Mouse (Mus musculus): Measurements from ENCODE around the gene Mvd. TPM values are rescaled to one million over a fixed set of nuclear protein-coding genes. Genes with fewer than 3 reads are reported as not detected.

Gene Mvd
- total RNA-seq, 2 experiments from 2014 or later = 3.9 to 5.6 TPM

DNA sequence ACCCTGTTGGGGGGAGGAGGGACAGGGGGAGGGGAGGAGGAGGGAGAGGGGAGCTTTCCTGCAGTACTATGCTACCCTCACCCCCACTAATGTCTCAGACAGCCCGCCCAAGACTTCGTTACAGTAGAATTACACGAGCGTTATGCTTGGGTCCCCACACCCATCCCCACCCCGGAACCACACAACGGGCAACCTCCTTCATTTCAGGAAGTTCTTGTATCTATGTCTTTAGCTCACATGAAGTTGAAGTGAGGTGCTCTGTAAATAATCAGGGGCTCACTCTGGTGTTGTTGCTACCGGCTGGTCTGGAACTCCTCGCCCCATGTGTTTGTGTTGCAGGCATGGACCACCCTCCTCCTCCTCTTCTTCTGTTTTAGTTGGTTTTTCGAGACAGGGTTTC lies 15.1 kb downstream of the Mvd start:
- no peak for DNase-seq (ENCODE audit: low spot score)

DNA sequence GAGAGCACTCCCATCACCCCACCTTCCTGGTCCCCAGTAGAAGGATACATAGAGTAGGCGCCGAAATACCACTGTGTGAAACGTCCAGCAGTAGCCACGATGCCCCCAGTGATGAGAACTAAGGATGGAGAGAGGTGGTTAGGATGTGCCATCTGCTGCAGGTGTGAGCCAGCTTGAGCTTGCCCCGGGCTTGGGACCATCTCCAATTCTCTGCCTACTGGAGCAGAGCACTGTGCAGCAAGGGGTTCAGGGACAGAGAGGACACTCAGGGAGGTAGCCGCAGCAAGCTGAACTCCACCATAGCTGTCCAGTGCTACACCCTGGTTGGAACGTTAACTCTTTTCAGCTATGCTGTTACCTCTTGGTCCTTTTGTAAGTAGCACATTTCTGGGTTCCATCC lies 15.6 kb downstream of the Mvd start:
- DNase-seq (ENCODE audit: low spot score) = no peak

DNA sequence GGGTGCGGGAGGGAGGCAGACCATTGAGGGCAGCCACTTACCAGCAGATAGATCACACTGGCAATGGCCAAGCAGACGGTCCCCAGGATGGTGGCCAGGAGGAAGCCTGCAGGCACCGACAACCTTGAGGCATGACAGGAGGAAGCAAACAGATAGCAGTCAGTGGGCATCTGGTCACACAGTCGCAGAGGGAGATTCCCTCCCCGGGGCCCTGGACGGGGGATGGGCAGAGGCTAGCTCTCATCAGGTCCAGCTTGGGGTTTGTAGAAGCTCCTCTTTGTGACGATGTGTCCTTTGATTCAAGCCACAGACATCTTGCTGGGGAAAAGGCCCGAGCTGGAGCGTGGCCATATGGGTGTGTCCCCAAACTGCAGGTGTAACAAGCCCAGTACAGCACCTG lies 17.1 kb downstream of the Mvd start:
- DNase-seq (ENCODE audit: low spot score) = no peak

DNA sequence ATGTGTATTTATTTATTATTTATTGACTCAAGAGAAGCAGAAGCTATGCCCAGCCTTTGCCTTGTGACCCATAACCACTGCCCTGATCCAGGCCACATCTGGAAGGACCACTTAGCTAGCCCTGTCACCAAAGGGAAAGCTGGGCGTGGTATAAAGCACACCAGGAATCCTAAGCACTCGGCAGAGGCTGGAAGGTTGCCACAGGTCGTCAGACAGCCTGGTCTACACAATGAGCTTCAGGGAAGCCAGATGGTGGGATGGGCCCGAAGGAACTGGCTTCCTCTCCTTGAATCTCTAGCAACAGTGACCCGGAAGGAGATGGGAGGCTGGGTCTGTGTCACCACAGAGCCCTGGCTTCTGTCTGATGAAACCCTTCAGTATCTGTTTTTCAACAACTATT lies 19.6 kb downstream of the Mvd start:
- DNase-seq (ENCODE audit: low spot score) = peak; percentile 24

DNA sequence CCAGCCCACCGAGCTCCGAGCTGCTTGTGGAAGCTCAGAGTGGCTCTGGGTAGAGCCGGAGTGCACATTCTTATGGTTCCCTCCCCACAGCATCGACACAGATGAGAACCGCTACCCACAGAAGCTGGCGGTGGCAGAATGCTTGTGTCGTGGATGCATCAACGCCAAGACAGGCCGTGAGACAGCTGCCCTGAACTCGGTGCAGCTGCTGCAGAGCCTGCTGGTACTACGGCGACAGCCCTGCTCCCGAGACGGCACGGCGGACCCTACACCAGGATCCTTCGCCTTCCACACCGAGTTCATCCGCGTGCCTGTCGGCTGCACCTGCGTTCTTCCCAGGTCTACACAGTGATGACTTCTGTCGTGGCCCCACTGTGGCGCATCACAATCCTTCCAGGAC lies 20.0 kb downstream of the Mvd start:
- no peak for DNase-seq (ENCODE audit: low spot score)

DNA sequence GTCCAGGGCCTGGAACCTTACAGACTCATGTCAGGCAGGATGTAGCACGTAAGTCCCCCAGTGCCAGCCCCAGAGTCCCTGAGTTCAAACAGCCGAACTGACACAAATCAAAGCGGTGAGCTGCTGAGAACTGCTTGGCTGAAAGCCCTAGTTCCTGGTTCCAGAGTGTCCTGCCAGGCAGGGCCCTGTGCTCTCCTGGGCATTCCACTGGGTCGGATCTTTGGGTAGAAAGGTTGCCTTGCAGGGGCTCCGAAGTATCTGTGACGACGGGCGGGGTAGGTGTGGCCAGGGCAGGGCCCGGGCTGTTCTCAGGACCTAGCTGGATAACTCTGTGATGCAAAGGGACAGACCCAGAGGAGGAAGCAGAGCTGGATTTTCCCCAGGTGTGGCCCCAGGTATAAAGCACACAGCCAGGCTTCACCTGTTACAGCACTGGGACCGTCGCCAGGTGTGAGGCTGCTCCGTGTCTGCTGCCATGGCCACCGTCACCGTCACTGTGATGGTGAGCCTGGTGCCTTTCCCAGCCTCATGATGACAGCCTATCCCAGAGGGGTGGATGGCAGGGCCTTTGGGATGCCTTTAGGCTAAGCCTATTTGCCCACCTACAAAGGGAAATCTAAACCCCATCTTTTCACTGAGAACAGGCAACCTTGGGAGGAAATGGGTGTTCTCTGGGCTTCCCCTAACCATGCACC lies 21.7 kb downstream of the Mvd start, which contains the start of gene Il17c:
Gene Il17c, plus strand, starts transcription at position 645 of the 695 bp plus-strand sequence.
- DNase-seq (ENCODE audit: low spot score) = no peak

- DNase-seq (ENCODE audit: low spot score) = no peak
Observed at GRCm38 (mm10) chr8:122419881-122420555, 23.2 kb downstream of the Mvd start.

DNA sequence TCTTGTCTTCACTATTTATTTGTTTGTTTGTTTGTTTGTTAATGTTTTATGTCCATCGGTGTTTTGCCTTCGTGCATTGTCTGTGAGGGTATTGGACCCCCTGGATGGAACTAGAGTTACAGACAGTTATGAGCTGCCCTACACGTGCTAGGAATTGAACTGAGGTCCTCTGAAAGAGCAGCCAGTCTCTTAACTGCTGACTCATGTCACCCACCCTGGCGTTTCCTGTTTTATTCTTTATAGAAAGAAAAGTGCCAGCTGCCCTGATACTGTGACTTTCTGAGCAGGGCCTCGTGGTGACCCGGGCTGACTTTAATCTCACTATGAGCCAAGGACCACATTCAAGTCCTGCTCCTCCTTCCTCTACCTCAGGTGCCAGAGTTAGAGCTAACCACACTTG lies 27.7 kb downstream of the Mvd start:
- DNase-seq (ENCODE audit: low spot score) = no peak

DNA sequence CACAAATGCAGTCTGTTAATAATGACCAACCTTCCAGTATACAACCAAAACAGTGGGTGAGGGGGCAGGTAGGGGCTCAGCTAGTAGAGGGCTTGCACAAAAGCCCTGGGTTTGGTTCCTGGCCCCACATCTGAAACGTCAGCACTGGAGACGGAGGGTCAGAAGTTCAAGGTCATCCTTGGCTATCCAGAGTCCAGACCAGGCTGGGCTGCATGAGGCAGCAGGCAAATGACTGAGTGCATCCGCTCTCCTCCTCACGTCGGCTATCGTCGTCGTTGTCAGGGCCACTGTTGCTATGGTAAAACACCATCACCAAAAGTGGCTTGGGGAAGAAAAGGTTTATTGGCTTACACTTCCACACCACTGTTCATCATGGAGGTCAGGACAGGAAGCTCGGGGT lies 28.9 kb downstream of the Mvd start:
- DNase-seq (ENCODE audit: low spot score) = no peak

- peak; percentile 27 for DNase-seq (ENCODE audit: low spot score)
Observed at GRCm38 (mm10) chr8:122407678-122408077, 35.5 kb downstream of the Mvd start.

DNA sequence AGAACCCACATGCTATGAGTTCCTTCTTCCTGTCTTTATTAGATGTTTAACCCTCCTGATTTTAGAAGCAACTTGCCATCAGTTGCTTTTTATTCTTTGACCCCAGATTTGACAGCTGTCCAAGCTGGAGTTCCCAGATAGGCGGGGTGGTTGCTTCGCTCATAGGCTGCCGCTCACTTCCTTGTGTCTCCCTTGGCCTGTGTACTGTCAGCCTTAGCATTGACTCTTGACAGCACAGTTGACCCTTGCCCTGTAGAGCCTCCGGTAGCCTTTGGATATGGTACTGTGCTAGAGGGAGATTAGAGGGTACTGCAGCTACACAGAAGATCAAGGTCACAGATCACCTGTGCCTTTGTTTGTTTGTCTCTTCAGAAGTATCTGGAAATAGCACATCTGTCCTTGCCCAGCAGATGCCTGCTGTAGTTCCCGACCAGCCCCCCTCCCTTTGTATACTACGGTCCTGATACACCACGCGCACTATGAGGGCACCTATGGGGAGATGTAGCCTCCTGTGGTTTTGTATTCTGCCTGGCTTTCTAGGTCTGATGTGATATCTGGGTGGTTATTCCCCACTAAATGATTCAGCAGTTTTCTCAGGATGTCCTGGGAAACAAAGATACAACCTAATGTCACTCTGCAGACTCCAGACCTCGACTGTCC lies 37.9 kb downstream of the Mvd start:
- no peak for DNase-seq (ENCODE audit: low spot score)

DNA sequence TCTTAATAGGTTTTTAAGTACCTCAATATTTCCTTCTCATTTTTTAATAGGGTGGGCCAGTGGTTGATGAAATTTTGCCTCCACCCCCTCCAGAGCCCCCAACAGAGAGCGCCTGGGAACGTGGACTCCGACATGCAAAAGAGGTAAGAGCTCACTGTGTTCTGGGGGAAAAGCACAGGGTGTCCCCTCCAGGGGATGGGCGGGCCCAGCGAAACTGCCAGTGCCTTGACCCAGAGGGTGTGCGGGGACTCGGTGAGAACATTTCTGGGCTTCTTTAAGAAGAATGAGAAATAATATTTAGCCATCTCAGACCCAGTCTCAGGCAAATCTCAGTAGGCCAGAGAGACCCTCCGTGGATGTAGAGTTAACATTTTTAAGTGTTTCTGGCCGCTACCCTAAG lies 45.0 kb downstream of the Mvd start:
- peak; percentile 56 for DNase-seq (ENCODE audit: low spot score)

DNA sequence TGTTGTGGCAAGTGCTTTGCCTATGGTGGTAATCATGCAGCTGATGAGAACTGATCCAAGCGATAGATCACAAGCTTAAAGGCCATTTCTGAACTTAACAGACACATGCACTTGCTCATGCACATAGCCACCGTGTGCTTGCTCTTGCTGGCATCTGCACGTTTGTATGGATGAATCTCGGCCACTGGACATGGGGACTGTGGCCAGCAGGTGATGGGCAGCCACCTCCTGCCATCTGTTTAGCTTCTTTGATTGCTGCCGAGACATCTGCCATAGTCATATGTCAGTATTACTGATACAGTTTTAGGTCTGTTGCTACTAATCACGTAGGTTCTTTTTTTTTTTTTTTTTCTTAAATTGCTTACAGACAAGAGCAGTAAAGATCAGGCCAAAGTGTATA lies 47.9 kb downstream of the Mvd start:
- no peak for DNase-seq (ENCODE audit: low spot score)

DNA sequence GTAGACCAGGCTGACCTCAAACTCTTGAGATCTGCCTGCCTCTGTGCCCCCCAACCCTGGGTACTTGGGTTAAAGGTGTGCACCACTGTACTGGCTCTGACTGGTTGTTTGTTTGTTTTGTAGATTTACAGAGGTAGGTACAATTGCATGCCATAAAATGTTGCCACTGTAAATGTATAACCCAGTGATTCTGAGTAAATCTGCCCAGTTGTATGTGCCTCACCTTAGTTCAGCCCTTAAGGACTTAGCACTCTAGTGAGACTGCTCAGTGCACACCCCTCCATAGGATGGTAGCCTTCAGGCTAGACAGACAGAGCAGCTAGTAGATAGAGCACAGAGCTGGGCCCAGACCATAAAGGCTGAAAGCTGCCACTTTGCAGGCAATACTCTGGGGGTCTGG lies 49.5 kb downstream of the Mvd start:
- DNase-seq (ENCODE audit: low spot score) = no peak

- no peak for DNase-seq (ENCODE audit: low spot score)
Observed at GRCm38 (mm10) chr8:122390758-122391157, 52.5 kb downstream of the Mvd start.

DNA sequence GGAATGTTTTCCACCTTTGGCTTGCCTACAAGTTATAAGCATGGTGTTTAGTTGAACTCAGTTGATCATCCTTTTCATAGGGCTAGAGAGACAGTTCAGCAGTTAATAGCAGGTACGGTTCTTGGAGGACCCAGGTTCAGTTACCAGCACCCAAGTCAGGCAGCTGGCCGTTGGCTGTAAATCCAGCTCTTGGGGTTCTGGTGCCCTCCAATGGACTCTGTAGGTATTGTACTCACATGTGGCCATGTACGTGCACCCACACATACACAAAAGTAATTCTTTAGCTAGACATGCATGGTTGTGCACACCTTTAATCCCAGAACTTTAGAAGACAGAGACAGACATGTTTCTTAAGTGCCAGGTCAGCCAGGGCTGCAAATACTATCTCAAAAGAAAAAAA lies 53.9 kb downstream of the Mvd start:
- DNase-seq (ENCODE audit: low spot score) = no peak

Small RNAs within 50 kb of the gene (microRNA-seq; reads per million reads assigned to microRNA genes)
- gene Gm24366 = not detected

Other genes with a start within 250 kb of the Mvd start
- 1 to 10 TPM; 6.6 to 7.5 TPM for gene Zfpm1, start 161.3 kb downstream of the Mvd start, total RNA-seq (2021)
- not detected for gene Trhr2, start 82.7 kb downstream of the Mvd start, total RNA-seq (2021)
- gene Zc3h18, start 66.8 kb downstream of the Mvd start, total RNA-seq (2021) = 10 to 100 TPM; 26.5 to 27.9 TPM
- gene Il17c, start 21.4 kb downstream of the Mvd start, total RNA-seq (2021) = not detected
- 1 to 10 TPM; 4.5 to 8.6 TPM for gene Cyba, start 10.5 kb downstream of the Mvd start, total RNA-seq (2021)
- gene Snai3, start 17.3 kb upstream of the Mvd start, total RNA-seq (2021) = 10 to 100 TPM in 1 of 2 experiments, 1 to 10 TPM in 1; 5.7 to 14.7 TPM
- gene Rnf166, start 32.6 kb upstream of the Mvd start, total RNA-seq (2021) = 10 to 100 TPM; 35.0 to 37.7 TPM
- 1 to 10 TPM; 6.3 to 7.6 TPM for gene Ctu2, start 32.7 kb upstream of the Mvd start, total RNA-seq (2021)
- 10 to 100 TPM; 11.5 to 13.2 TPM for gene Piezo1, start 107.9 kb upstream of the Mvd start, total RNA-seq (2021)
- under 1 TPM; 0.30 to 0.66 TPM for gene Cdt1, start 124.6 kb upstream of the Mvd start, total RNA-seq (2021)
- 10 to 100 TPM; 39.6 to 40.1 TPM for gene Aprt, start 133.5 kb upstream of the Mvd start, total RNA-seq (2021)
- 1 to 10 TPM; 1.0 to 1.1 TPM for gene Galns, start 168.0 kb upstream of the Mvd start, total RNA-seq (2021)
- 10 to 100 TPM; 39.9 to 46.1 TPM for gene Trappc2l, start 168.2 kb upstream of the Mvd start, total RNA-seq (2021)
- not detected for gene Pabpn1l, start 179.3 kb upstream of the Mvd start, total RNA-seq (2021)

All from gastrocnemius, adult 18-20 months (tissue).